In the genomic region with DNA sequence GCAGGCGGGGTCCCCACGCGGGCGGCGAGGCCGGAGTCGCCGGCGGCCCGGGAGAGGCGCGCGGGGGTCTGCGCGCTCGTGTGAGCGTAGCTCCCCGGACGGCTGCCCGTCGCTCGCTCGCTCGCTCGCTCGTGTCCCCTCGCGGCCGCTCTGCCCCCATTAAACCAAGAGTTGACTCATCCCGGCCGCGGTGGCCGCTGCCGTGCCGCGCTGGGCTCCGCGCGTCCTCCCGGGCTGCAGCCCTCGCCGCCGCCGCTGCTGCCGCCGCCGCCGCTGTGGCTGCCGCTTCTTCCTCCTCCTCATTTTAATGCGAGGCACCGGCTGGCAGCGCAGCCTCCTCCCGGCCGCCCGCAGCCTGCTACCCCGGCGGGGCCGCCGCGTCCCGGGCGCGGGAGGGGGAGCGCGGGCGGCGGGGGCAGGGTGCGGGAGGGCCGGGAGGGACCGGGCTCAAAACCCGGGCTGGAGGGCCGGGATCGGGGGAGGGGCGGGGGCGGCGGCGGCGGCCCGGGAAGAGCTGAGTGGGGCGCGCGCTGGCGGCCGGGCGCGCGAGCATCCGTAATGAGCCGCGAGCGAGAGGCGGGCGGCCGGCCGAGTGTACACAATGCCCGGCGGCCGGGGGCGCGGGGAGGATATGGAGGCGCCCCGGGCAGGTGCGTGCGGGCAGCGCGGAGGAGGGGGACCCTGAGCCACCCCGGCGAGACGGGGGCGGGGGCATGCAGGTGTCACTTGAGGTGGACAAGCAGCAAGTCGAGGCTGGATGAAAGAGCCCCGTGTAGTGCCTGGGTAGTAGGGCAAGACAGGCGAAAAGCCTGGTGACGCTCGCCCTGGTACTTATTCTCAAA, we compare ENCODE assay signal across 8 mouse cellular contexts. TPM values are rescaled to one million over a fixed set of nuclear protein-coding genes. Genes with fewer than 3 reads are reported as not detected.
DNase-seq lines count a peak whose midpoint lies in the region; ATAC-seq and TF ChIP-seq lines count a peak whose summit lies in the region.

No protein-coding gene starts in this region.

- peaks cover 7% of the 10 kb centered on the region; the same call in 1 of the 2 replicates for H3K27me3 ChIP-seq in embryonic facial prominence, embryonic 10.5 days (replicated peaks; ENCODE audit: low read depth, poor library complexity, severe bottlenecking)
- H3K27me3 ChIP-seq in heart, embryonic 13.5 days (replicated peaks), result 0 out of 2 replicates have a peak, but pooled peaks cover 5% of the 10 kb centered on the region
- H3K27me3 ChIP-seq in kidney, postnatal 0 days (ENCODE audit: insufficient read depth, low read length), result no peaks in the 10 kb centered on the region

- H3K9me3 ChIP-seq in embryonic facial prominence, embryonic 10.5 days, result no peaks in the 10 kb centered on the region
- no peaks in the 10 kb centered on the region for H3K9me3 ChIP-seq in heart, embryonic 13.5 days
- no peaks in the 10 kb centered on the region for H3K9me3 ChIP-seq in kidney, postnatal 0 days (replicated peaks; ENCODE audit: low read length)

- WGBS in embryonic facial prominence, embryonic 10.5 days, result under 1% methylated on average over 106 of the region's 115 CpGs
- under 1% methylated on average over 61 of the region's 115 CpGs for WGBS in heart, embryonic 13.5 days
- WGBS in kidney, postnatal 0 days, result under 1% methylated on average over 83 of the region's 115 CpGs

- H3K4me2 ChIP-seq in heart, embryonic 13.5 days, result peak overlapping the region; percentile 86
- peak overlapping the region; percentile 97 for H3K4me2 ChIP-seq in kidney, postnatal 0 days (ENCODE audit: low read length)

- H3K9ac ChIP-seq in heart, embryonic 13.5 days, result peak overlapping the region; percentile 93
- H3K9ac ChIP-seq in kidney, postnatal 0 days (ENCODE audit: low read depth, low read length), result peak overlapping the region; percentile 74

- peak overlapping the region; percentile 91 for H3K4me3 ChIP-seq in embryonic facial prominence, embryonic 10.5 days
- peak overlapping the region; percentile 93 for H3K4me3 ChIP-seq in heart, embryonic 13.5 days
- H3K4me3 ChIP-seq in kidney, postnatal 0 days (replicated peaks; ENCODE audit: low read depth, low read length), result peak overlapping the region; percentile 85

- H3K27ac ChIP-seq in embryonic facial prominence, embryonic 10.5 days (replicated peaks), result peak overlapping the region; percentile 97
- H3K27ac ChIP-seq in heart, embryonic 13.5 days (replicated peaks), result peak overlapping the region; percentile 92
- H3K27ac ChIP-seq in kidney, postnatal 0 days, result peak overlapping the region; percentile 50

- peak; percentile 59 to 60 for DNase-seq in CD8-positive naive resting alpha-beta T cell, adult 2 months (ENCODE audit: low read depth in 2 of 2, low spot score in 2 of 2)
- peak; percentile 80 for DNase-seq in adrenal gland, adult 2 months
- peak; percentile 84 for DNase-seq in embryonic facial prominence, embryonic 10.5 days (ENCODE audit: low spot score)
- DNase-seq in kidney, postnatal 0 days (ENCODE audit: low spot score), result peak; percentile 58
- peak; percentile 61 to 76 for DNase-seq in lung, postnatal 4 days
- peak; percentile 59 for DNase-seq in retina, adult 2 months (ENCODE audit: low read depth, low spot score)
- peak; percentile 53 for DNase-seq in urinary bladder, adult 2 months (ENCODE audit: low spot score)

- peak; percentile 44; the same call in 1 of the 2 replicates for ATAC-seq in heart, embryonic 13.5 days (ENCODE audit: extremely low read depth, insufficient number of reproducible peaks, low FRiP score, low TSS enrichment)
- peak; percentile 77 for ATAC-seq in kidney, postnatal 0 days (replicated peaks; ENCODE audit: low FRiP score, low read depth)

- no peak for TF ChIP-seq CTCF in kidney, postnatal 0 days (IDR thresholded peaks at IDR 0.05; ENCODE audit: low read depth)

- H3K4me1 ChIP-seq in embryonic facial prominence, embryonic 10.5 days, result peaks cover 9% of the 10 kb centered on the region
- H3K4me1 ChIP-seq in heart, embryonic 13.5 days, result peaks cover 15% of the 10 kb centered on the region
- no peaks in the 10 kb centered on the region for H3K4me1 ChIP-seq in kidney, postnatal 0 days (replicated peaks; ENCODE audit: insufficient read depth, low read length)

- peaks cover 6% of the 10 kb centered on the region; the same call in 1 of the 2 replicates for H3K36me3 ChIP-seq in embryonic facial prominence, embryonic 10.5 days (replicated peaks)
- H3K36me3 ChIP-seq in heart, embryonic 13.5 days, result no peaks in the 10 kb centered on the region
- H3K36me3 ChIP-seq in kidney, postnatal 0 days (ENCODE audit: insufficient read depth, low read length), result no peaks in the 10 kb centered on the region

RNA-seq across cellular contexts. Expression of gene Satb1, which starts 19.9 kb away (rescaled TPM):
- total RNA-seq in adrenal gland, adult 2 months (2021), result 10 to 100 TPM; 19.6 to 21.0 TPM
- polyA plus RNA-seq in adrenal gland, adult 2 months (2012; rRNA removed), result 13.0 and 15.4 TPM in 2 replicates
- polyA plus RNA-seq in embryonic facial prominence, embryonic 10.5 days (2016; fragmentation: Nextera tagmentation; extraction: Ambion mirVana), result 16.3 TPM in 2 replicates
- polyA plus RNA-seq in heart, embryonic 13.5 days (2015; fragmentation: Nextera tagmentation; extraction: Ambion mirVana), result 6.8 and 7.0 TPM in 2 replicates
- polyA plus RNA-seq in kidney, postnatal 0 days (2015; fragmentation: Nextera tagmentation; extraction: Ambion mirVana), result 5.5 TPM in 2 replicates
- polyA plus RNA-seq in urinary bladder, adult 2 months (2012; rRNA removed), result 24.1 and 37.3 TPM in 2 replicates

Comparison
In these comparisons a context has a peak if more than half of its experiments do, and no peak if none do; other contexts are left out.
1. Peak in every context shown above with its lines: DNase-seq, ATAC-seq, H3K4me3 ChIP-seq and H3K27ac ChIP-seq.